Mouse (Mus musculus): ENCODE measurements around the gene Hist4h4. TPM values are rescaled to one million over a fixed set of nuclear protein-coding genes. Genes with fewer than 3 reads are reported as not detected.

The Hist4h4 gene
- polyA plus RNA-seq (2015; fragmentation: Nextera tagmentation; extraction: Ambion mirVana), result 0.49 and 0.72 TPM in 2 replicates

DNA sequence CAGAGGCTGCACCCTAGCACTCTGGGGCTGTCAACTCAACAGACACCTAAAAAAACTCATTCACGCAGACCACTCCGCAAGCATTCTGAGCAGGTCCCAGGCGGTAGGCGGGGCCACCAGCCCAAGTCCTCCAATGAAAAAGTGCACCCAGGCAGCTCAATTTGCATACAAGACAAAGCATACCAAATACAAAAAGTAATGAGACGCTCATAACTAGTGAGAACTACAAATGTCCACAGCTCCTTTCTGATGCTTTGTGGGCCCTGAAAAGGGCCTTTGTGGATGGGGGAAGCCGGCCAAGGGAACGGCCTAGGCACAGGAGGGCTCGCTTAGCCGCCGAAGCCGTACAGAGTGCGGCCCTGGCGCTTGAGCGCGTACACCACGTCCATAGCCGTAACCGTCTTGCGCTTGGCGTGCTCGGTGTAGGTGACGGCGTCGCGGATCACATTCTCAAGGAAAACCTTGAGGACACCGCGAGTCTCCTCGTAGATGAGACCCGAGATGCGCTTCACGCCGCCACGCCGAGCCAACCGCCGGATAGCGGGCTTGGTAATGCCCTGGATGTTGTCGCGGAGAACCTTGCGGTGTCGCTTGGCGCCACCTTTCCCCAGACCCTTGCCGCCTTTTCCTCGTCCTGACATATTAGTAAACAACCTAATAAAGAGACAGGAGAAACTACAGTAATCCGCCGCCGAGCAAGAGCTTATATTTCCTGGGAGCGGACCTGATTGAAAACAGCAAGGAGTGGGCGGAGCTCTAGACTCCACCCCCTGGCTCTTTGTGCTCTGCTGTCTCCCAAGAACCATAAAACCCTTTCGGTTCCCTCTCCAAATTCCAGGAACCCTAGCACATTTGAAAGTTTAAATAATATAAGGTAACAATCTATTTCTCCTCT is at the start of gene Hist4h4:
Hist4h4 (minus strand) TSS at position 677 of the 895 bp plus-strand sequence.
- peak within 1 kb of the TSS; percentile 82 for H3K9ac ChIP-seq
- peak within 1 kb of the TSS; percentile 100 for H3K27ac ChIP-seq
- under 1% methylated on average over 50 of the region's 50 CpGs for WGBS
- H3K27me3 ChIP-seq (replicated peaks), result no peaks in the 10 kb centered on the region
- H3K4me2 ChIP-seq, result peak within 1 kb of the TSS; percentile 81
- peak; percentile 66 for ATAC-seq (ENCODE audit: insufficient read depth, low FRiP score, low read depth)
- peaks cover 13% of the 10 kb centered on the region; the same call in 1 of the 2 replicates for H3K4me1 ChIP-seq
- peak within 1 kb of the TSS; percentile 56 for H3K4me3 ChIP-seq (replicated peaks)
- H3K9me3 ChIP-seq, result no peaks in the 10 kb centered on the region
- H3K36me3 ChIP-seq, result no peaks in the 10 kb centered on the region

- ATAC-seq (ENCODE audit: insufficient read depth, low FRiP score, low read depth), result no peak
- WGBS, result 50% methylated on average over 3 of the region's 3 CpGs
- no peak overlapping the region for H3K4me2 ChIP-seq
- peaks cover 18% of the 10 kb centered on the region for H3K4me1 ChIP-seq
- no peaks in the 10 kb centered on the region for H3K9me3 ChIP-seq
- no peak overlapping the region for H3K4me3 ChIP-seq (replicated peaks)
- no peaks in the 10 kb centered on the region for H3K27me3 ChIP-seq (replicated peaks)
- H3K36me3 ChIP-seq, result no peaks in the 10 kb centered on the region
- H3K27ac ChIP-seq, result peak overlapping the region; percentile 31; the same call in 1 of the 2 replicates
- H3K9ac ChIP-seq, result no peak overlapping the region
These were observed 48.5 kb upstream of the Hist4h4 start for GRCm38 (mm10) chr6:136852762-136853161.

DNA sequence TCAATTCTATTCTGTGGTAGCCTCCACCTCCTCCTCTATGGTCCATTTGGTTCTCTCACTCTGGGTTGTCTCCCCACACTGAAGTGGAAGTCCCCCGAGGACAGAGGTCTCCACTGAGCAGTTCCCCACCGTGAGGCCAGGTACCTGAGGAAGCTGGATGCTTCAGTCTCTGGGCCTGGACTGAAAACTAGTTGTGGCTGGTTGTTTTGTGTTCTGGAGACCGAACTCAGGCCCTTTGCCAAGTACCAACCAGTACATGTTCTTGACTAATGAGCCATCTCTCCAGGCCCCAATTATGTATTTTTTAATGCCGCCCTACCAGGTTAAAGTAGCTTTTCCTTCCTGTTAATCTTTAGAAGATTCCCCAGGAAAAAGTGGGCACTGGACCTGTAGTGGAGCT is 48.1 kb upstream of the Hist4h4 start:
- Histone ChIP-seq H3K4me3 (replicated peaks) (no peak overlapping the region), H3K4me2 (no peak overlapping the region), H3K36me3 (no peaks in the 10 kb centered on the region), H3K27me3 (replicated peaks) (no peaks in the 10 kb centered on the region), H3K9ac (no peak overlapping the region), H3K27ac (peak overlapping the region; percentile 31), H3K4me1 (peaks cover 14% of the 10 kb centered on the region), H3K9me3 (no peaks in the 10 kb centered on the region)
- WGBS, result 79% methylated on average over 4 of the region's 4 CpGs
- ATAC-seq (ENCODE audit: insufficient read depth, low FRiP score, low read depth), result no peak

- Histone ChIP-seq H3K9me3 (no peaks in the 10 kb centered on the region), H3K4me3 (replicated peaks) (no peak overlapping the region), H3K4me1 (0 out of 2 replicates have a peak, but pooled peaks cover under 1% of the 10 kb centered on the region), H3K27me3 (replicated peaks) (no peaks in the 10 kb centered on the region), H3K4me2 (no peak overlapping the region), H3K36me3 (no peaks in the 10 kb centered on the region), H3K9ac (no peak overlapping the region), H3K27ac (no peak overlapping the region)
- 73% methylated on average over 6 of the region's 6 CpGs for WGBS
- no peak for ATAC-seq (ENCODE audit: insufficient read depth, low FRiP score, low read depth)
These were observed 46.1 kb upstream of the Hist4h4 start for GRCm38 (mm10) chr6:136850267-136850666.

GRCm38 (mm10) chr6:136848971-136849370 is 44.8 kb upstream of the Hist4h4 start:
- no peak overlapping the region for H3K4me3 ChIP-seq (replicated peaks)
- H3K4me1 ChIP-seq, result no peaks in the 10 kb centered on the region
- 85% methylated on average over 5 of the region's 5 CpGs for WGBS
- no peaks in the 10 kb centered on the region for H3K36me3 ChIP-seq
- no peaks in the 10 kb centered on the region for H3K9me3 ChIP-seq
- H3K27me3 ChIP-seq (replicated peaks), result no peaks in the 10 kb centered on the region
- H3K9ac ChIP-seq, result no peak overlapping the region
- no peak overlapping the region for H3K4me2 ChIP-seq
- no peak overlapping the region for H3K27ac ChIP-seq
- ATAC-seq (ENCODE audit: insufficient read depth, low FRiP score, low read depth), result no peak

GRCm38 (mm10) chr6:136848399-136848798 is 44.2 kb upstream of the Hist4h4 start:
- no peaks in the 10 kb centered on the region for H3K36me3 ChIP-seq
- H3K27ac ChIP-seq, result no peak overlapping the region
- no peaks in the 10 kb centered on the region for H3K27me3 ChIP-seq (replicated peaks)
- no peak for ATAC-seq (ENCODE audit: insufficient read depth, low FRiP score, low read depth)
- no peak overlapping the region for H3K4me2 ChIP-seq
- no peak overlapping the region for H3K4me3 ChIP-seq (replicated peaks)
- 81% methylated on average over 8 of the region's 8 CpGs for WGBS
- no peaks in the 10 kb centered on the region for H3K9me3 ChIP-seq
- no peak overlapping the region for H3K9ac ChIP-seq
- no peaks in the 10 kb centered on the region for H3K4me1 ChIP-seq

- H3K4me3 ChIP-seq (replicated peaks), result no peak overlapping the region
- no peaks in the 10 kb centered on the region for H3K36me3 ChIP-seq
- peak; percentile 39; the same call in 1 of the 2 replicates for ATAC-seq (ENCODE audit: insufficient read depth, low FRiP score, low read depth)
- H3K4me1 ChIP-seq, result no peaks in the 10 kb centered on the region
- H3K27ac ChIP-seq, result no peak overlapping the region
- 18% methylated on average over 2 of the region's 2 CpGs for WGBS
- no peak overlapping the region for H3K9ac ChIP-seq
- H3K4me2 ChIP-seq, result no peak overlapping the region
- H3K9me3 ChIP-seq, result no peaks in the 10 kb centered on the region
- no peaks in the 10 kb centered on the region for H3K27me3 ChIP-seq (replicated peaks)
These were observed 43.6 kb upstream of the Hist4h4 start for GRCm38 (mm10) chr6:136847790-136848189.

- H3K27me3 ChIP-seq (replicated peaks), result no peaks in the 10 kb centered on the region
- 90% methylated on average over 3 of the region's 3 CpGs for WGBS
- no peaks in the 10 kb centered on the region for H3K4me1 ChIP-seq
- no peak for ATAC-seq (ENCODE audit: insufficient read depth, low FRiP score, low read depth)
- no peak overlapping the region for H3K9ac ChIP-seq
- H3K27ac ChIP-seq, result no peak overlapping the region
- no peaks in the 10 kb centered on the region for H3K36me3 ChIP-seq
- no peak overlapping the region for H3K4me2 ChIP-seq
- no peaks in the 10 kb centered on the region for H3K9me3 ChIP-seq
- no peak overlapping the region for H3K4me3 ChIP-seq (replicated peaks)
These were observed 43.1 kb upstream of the Hist4h4 start for GRCm38 (mm10) chr6:136847267-136847666.

DNA sequence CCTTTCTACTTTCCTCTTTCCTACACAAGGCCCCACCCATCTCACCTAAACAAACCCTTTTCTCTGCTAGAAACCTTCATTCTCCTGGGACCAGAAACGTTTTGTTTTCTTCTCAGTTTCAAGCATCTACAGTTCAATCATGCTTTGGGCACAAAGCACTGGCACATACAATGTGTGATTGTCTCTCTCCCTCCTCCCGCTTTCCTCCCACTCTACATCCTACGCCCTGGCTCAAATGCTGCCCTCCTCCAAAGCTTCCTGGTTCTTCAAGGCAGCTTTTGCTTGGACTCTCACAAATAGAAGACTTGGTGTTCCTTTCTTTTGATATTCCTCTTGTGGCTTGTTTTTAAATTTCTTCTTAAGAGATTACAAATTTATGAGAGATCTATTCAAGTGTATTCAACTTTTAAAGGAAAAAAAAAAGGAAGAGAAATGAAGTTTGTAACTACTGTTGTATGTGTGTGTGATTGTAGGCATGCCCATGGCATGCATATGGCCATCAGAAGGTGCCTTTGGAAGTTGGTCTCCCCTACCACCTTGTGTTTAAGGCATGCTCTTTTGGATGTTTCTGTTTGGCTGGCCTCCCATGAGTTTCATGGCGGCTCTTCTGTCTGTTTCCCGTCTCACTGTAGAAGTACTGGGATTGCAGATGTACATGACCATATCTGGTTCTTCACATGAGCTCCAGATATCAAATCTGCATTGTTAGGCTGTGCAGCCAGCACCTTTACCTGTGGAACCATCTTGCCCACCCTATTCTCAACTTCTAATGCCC is 41.7 kb upstream of the Hist4h4 start:
- H3K4me3 ChIP-seq (replicated peaks), result no peak overlapping the region
- ATAC-seq (ENCODE audit: insufficient read depth, low FRiP score, low read depth), result no peak

DNA sequence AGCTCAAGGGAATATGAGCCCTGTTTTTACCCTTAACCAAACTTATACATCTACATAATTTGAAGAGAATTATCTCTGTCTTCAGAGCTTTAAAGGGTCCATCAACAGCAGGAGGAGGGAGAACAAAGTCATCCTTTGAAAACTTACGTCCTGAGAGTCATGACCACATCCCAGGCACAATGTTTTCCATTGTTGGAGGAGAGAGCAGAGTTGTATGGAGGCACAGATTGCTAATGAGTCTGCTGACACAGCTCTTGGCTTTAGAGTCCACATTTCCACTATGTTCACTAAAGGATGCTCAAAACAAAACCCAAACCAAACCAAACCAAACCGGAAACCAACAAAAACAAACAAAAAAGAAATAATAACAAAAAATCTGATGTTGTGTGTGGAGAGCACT is 40.7 kb upstream of the Hist4h4 start:
- Histone ChIP-seq H3K36me3 (no peaks in the 10 kb centered on the region), H3K4me2 (no peak overlapping the region), H3K4me3 (replicated peaks) (no peak overlapping the region), H3K27me3 (replicated peaks) (no peaks in the 10 kb centered on the region), H3K27ac (no peak overlapping the region), H3K9ac (no peak overlapping the region), H3K9me3 (no peaks in the 10 kb centered on the region), H3K4me1 (no peaks in the 10 kb centered on the region)
- ATAC-seq (ENCODE audit: insufficient read depth, low FRiP score, low read depth), result no peak
- WGBS, result 67% methylated on average over 2 of the region's 2 CpGs

More for the DNA sequence above, 41.7 kb upstream of the Hist4h4 start:
- WGBS, result 74% methylated on average over 5 of the region's 5 CpGs
- H3K27me3 ChIP-seq (replicated peaks), result no peaks in the 10 kb centered on the region
- H3K27ac ChIP-seq, result no peak overlapping the region
- H3K4me1 ChIP-seq, result no peaks in the 10 kb centered on the region
- no peak overlapping the region for H3K4me2 ChIP-seq
- no peaks in the 10 kb centered on the region for H3K9me3 ChIP-seq
- H3K36me3 ChIP-seq, result no peaks in the 10 kb centered on the region
- no peak overlapping the region for H3K9ac ChIP-seq

GRCm38 (mm10) chr6:136837323-136837722 is 33.1 kb upstream of the Hist4h4 start:
- Histone ChIP-seq H3K9me3 (no peaks in the 10 kb centered on the region), H3K27me3 (replicated peaks) (no peaks in the 10 kb centered on the region), H3K4me2 (no peak overlapping the region), H3K9ac (no peak overlapping the region), H3K36me3 (no peaks in the 10 kb centered on the region), H3K4me1 (no peaks in the 10 kb centered on the region), H3K4me3 (replicated peaks) (no peak overlapping the region), H3K27ac (no peak overlapping the region)
- 72% methylated on average over 3 of the region's 3 CpGs for WGBS
- no peak for ATAC-seq (ENCODE audit: insufficient read depth, low FRiP score, low read depth)

- H3K9ac ChIP-seq, result no peak within 1 kb of the TSS
- no peaks in the 10 kb centered on the region for H3K36me3 ChIP-seq
- H3K4me2 ChIP-seq, result no peak within 1 kb of the TSS
- H3K27ac ChIP-seq, result no peak within 1 kb of the TSS
- no peaks in the 10 kb centered on the region for H3K27me3 ChIP-seq (replicated peaks)
- H3K9me3 ChIP-seq, result no peaks in the 10 kb centered on the region
- no peaks in the 10 kb centered on the region for H3K4me1 ChIP-seq
- H3K4me3 ChIP-seq (replicated peaks), result 0 out of 2 replicates have a peak within 1 kb of the TSS, but pooled peaks have one; percentile 7
- WGBS, result 49% methylated on average over 4 of the region's 4 CpGs
- ATAC-seq (ENCODE audit: insufficient read depth, low FRiP score, low read depth), result no peak
These were observed 31.1 kb upstream of the Hist4h4 start, which contains the start of gene Smco3 for GRCm38 (mm10) chr6:136835352-136835751. TSS of gene Smco3 (minus strand) at chr6:136835452.

Measured in stomach, embryonic 15.5 days (tissue).